Mouse (Mus musculus) liver, adult 2 months (tissue): ENCODE measurements at regions not wholly inside any gene's neighbourhood (a gene's known extent, or its start where the extent isn't known, plus 50 kb on each side); places are given as distances from the start of the nearest gene placed in this dataset.

Source experiments
- DNase-seq: peaks from one replicate; pipeline ENCODE4 v3.0.0-alpha.2; 2011; ENCODE audit warnings: low read depth, low spot score; ENCODE audit errors: extremely low read depth
- H3K27ac ChIP-seq: fragments of 200-500 bp; replicated peaks from 2 replicates; pipeline ENCODE4 v1.5.1; 2012; ENCODE audit warnings: low read depth, mild to moderate bottlenecking, control low read depth, inconsistent platforms, low read length; ENCODE audit not compliant: insufficient read depth
- H3K27me3 ChIP-seq: fragments of 200-500 bp; 2 replicates; pipeline ENCODE4 v1.6.1; 2012; ENCODE audit warnings: mild to moderate bottlenecking, moderate library complexity, low read length, inconsistent platforms; ENCODE audit not compliant: control insufficient read depth, insufficient read depth
- H3K36me3 ChIP-seq: fragments of 200-500 bp; 2 replicates; pipeline ENCODE4 v1.6.1; 2012; ENCODE audit warnings: low read length, inconsistent platforms; ENCODE audit not compliant: control insufficient read depth, insufficient read depth
- H3K4me1 ChIP-seq: fragments of 200-500 bp; 2 replicates; pipeline ENCODE4 v1.6.1; 2011; ENCODE audit warnings: low read length; ENCODE audit not compliant: control insufficient read depth, insufficient read depth
- H3K4me3 ChIP-seq: fragments of 200-500 bp; 2 replicates; pipeline ENCODE4 v1.5.1; 2011; ENCODE audit warnings: low read depth, mild to moderate bottlenecking, control low read depth, low read length, moderate library complexity; ENCODE audit not compliant: insufficient read depth
- H3K79me2 ChIP-seq: fragments of 200-500 bp; 2 replicates; pipeline ENCODE4 v1.6.1; 2012; ENCODE audit warnings: inconsistent platforms, mild to moderate bottlenecking, low read length, moderate library complexity; ENCODE audit not compliant: control insufficient read depth, insufficient read depth
- H3K9ac ChIP-seq: fragments of 200-500 bp; 2 replicates; pipeline ENCODE4 v1.6.1; 2012; ENCODE audit warnings: low read depth, mild to moderate bottlenecking, control low read depth, inconsistent platforms, low read length
- CTCF ChIP-seq: fragments of 200-500 bp; IDR thresholded peaks from 2 replicates; pipeline ENCODE4 v1.5.1; 2011; ENCODE audit warnings: low read depth, low read length, control low read depth
- POLR2A ChIP-seq: fragments of 200-500 bp; IDR thresholded peaks from 2 replicates; pipeline ENCODE4 v1.6.1; 2011; ENCODE audit warnings: low read length, control low read depth; ENCODE audit not compliant: insufficient read depth; ENCODE audit errors: extremely low read depth
- WGBS: fragments of 180-500 bp; shearing (Covaris S2); methylation state at CpG from one replicate; pipeline ENCODE4 v1.1.7; 2018; 5-methylcytosine and 5-hydroxymethylcytosine counted together

- Histone ChIP-seq H3K4me3 (no peak overlapping the region), H3K36me3 (no peaks in the 10 kb centered on the region), H3K27me3 (no peaks in the 10 kb centered on the region), H3K4me1 (no peaks in the 10 kb centered on the region), H3K27ac (no peak overlapping the region), H3K79me2 (no peaks in the 10 kb centered on the region), H3K9ac (no peak overlapping the region)
- 55% methylated on average over 3 of the region's 3 CpGs for WGBS
- TF ChIP-seq CTCF (no peak), POLR2A (no peak)
- no peak for DNase-seq
These were observed 103.1 kb downstream of the Cenpf start for GRCm38 (mm10) chr1:189584831-189585230.

GRCm38 (mm10) chr1:189581427-189581826 lies 106.5 kb downstream of the Cenpf start:
- Histone ChIP-seq H3K27me3 (no peaks in the 10 kb centered on the region), H3K36me3 (no peaks in the 10 kb centered on the region), H3K4me1 (no peaks in the 10 kb centered on the region), H3K27ac (no peak overlapping the region), H3K9ac (no peak overlapping the region), H3K79me2 (no peaks in the 10 kb centered on the region), H3K4me3 (no peak overlapping the region)
- no peak for DNase-seq
- TF ChIP-seq POLR2A (no peak), CTCF (no peak)
- WGBS: 88% methylated on average over 4 of the region's 4 CpGs

DNA sequence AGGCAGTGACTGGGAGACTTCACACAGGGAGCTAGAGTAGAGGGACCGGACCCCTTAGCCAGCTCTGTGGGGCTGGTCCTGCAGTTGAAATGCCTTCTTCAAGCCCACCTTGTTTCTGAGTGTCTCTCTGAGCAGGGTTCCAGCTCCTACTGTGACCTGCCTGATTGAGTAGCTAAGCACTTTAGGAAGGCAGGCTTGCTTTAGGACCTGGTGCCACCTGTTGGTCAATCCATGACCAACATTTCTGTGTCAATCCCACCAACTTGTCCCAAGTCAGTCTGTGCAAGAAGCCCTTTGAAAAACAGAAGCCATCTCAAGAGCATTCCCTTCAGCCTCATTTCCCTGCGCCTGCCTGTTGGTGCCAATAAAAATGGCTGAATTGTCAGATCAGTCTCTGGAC lies 108.5 kb downstream of the Cenpf start:
- TF ChIP-seq CTCF: peak; percentile 22; the same call in 1 of the 2 replicates
- TF ChIP-seq POLR2A: no peak
- Histone ChIP-seq H3K4me3 (no peak overlapping the region), H3K9ac (no peak overlapping the region), H3K79me2 (no peaks in the 10 kb centered on the region), H3K4me1 (no peaks in the 10 kb centered on the region), H3K27ac (no peak overlapping the region), H3K27me3 (no peaks in the 10 kb centered on the region), H3K36me3 (no peaks in the 10 kb centered on the region)
- DNase-seq: peak; percentile 3
- 68% methylated on average over 2 of the region's 2 CpGs for WGBS

- Histone ChIP-seq H3K27me3 (no peaks in the 10 kb centered on the region), H3K27ac (no peak overlapping the region), H3K79me2 (no peaks in the 10 kb centered on the region), H3K9ac (no peak overlapping the region), H3K4me3 (no peak overlapping the region), H3K36me3 (no peaks in the 10 kb centered on the region), H3K4me1 (no peaks in the 10 kb centered on the region)
- DNase-seq: no peak
- TF ChIP-seq CTCF (no peak), POLR2A (no peak)
- whole genome bisulfite sequencing: 66% methylated on average over 11 of the region's 11 CpGs
These were observed 111.4 kb downstream of the Cenpf start for GRCm38 (mm10) chr1:189576311-189577002.

DNA sequence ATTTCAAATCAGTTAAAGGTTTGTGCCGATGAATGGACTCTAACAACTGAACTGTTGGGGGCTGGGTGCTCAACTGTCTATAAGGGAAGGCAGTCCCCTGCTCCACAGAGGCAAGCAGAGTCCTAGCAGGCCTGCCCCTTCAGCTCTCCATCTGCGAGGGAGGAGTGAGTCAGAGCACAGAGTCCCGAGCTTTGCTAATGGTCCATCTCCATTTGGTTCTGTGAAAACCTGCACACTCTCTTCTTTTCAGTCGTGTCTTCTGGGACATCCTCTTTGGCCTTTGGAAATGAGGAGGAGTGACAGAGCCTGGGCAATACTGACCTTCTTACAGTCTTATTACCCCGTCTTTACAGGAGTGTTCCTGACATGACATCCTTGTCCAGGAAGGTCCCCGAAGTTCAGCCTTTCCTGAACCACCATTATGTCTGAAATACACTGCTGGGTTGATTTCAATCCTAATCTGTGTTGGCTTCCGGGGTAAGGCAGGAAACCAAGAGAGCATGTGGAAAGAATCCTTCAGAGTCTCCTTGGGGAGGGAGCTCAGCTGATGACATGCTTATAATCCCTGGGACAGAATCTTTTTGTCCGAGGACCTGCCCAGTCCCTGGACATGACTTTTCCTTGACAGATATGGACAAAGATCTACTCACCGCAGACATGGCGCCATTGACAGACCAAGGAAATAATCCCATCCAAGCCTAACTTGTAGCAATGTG lies 112.2 kb downstream of the Cenpf start:
- no peaks in the 10 kb centered on the region for H3K27me3 ChIP-seq
- 81% methylated on average over 10 of the region's 10 CpGs for WGBS
- TF ChIP-seq CTCF: no peak
- TF ChIP-seq POLR2A: no peak
- DNase-seq: no peak
- no peak overlapping the region for H3K9ac ChIP-seq
- no peak overlapping the region for H3K27ac ChIP-seq
- no peak overlapping the region for H3K4me3 ChIP-seq
- H3K4me1 ChIP-seq: no peaks in the 10 kb centered on the region
- H3K79me2 ChIP-seq: no peaks in the 10 kb centered on the region
- H3K36me3 ChIP-seq: no peaks in the 10 kb centered on the region

DNA sequence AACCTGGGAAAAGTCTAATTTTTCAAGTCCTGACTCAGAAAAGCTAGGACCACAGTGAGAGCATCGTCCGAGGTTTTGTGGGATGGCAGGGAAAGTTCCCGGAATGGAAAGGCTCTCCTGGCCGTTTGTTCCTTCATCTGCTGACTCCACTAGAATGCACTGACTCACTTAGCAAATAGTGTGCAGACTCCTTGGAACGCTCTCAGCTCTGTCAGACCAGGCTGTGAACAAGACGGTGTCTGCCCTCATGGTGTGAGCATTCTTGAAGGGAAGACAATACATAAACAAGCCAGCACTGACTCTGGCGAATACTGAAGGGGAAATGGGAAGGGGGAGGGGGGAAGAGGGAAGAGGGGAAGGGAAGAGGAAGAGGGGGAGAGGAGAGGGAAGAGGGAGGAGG lies 121.4 kb downstream of the Cenpf start:
- Histone ChIP-seq H3K9ac (no peak overlapping the region), H3K36me3 (no peaks in the 10 kb centered on the region), H3K27ac (no peak overlapping the region), H3K27me3 (no peaks in the 10 kb centered on the region), H3K4me3 (no peak overlapping the region), H3K4me1 (no peaks in the 10 kb centered on the region), H3K79me2 (no peaks in the 10 kb centered on the region)
- DNase-seq: no peak
- WGBS: 47% methylated on average over 7 of the region's 7 CpGs
- TF ChIP-seq POLR2A: no peak
- no peak for TF ChIP-seq CTCF
